ENCODE assay signal across 20 mouse cellular contexts in the genomic region with DNA sequence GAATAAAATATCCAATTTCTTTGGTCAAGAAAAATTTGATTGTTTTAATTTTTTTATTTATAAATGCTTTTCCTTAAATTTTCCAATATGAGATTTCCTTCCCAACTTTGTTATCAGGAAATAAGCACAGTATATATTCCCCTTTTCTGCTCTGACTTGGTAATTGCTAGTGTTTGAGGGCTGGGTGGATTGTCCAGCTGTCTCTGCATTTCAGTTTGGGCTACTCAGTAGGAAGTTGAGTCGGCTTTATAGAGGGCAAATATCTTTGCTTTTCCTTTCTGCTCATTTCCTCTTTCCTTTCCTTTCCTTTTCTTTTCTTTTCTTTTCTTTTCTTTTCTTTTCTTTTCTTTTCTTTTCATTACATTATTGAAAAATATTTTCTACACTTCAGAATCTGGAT.
DNase-seq lines count a peak whose midpoint lies in the region; ATAC-seq and TF ChIP-seq lines count a peak whose summit lies in the region.
"Had no signal": no experiment of that assay in that cellular context is flagged by ENCODE, and none has a peak within 500 bp of the region (broad histone marks: within the 10 kb centered on the region; RNA-seq: fewer than 3 reads in every experiment).

No protein-coding gene starts in this region.

- H3K79me2 ChIP-seq in C2C12 (ENCODE audit: control insufficient read depth, insufficient read depth) (no peaks in the 10 kb centered on the region), myocyte (ENCODE audit: control insufficient read depth, insufficient read depth) (no peaks in the 10 kb centered on the region)

- no peak overlapping the region for H3K27ac ChIP-seq in hindbrain, embryonic 16.5 days (ENCODE audit: low read depth, low read length)
- no peak overlapping the region for H3K27ac ChIP-seq in midbrain, embryonic 10.5 days (replicated peaks)

- H3K9ac ChIP-seq in hindbrain, embryonic 16.5 days (ENCODE audit: low read depth, low read length): no peak overlapping the region

- no peak for ATAC-seq in hindbrain, embryonic 16.5 days
- ATAC-seq: activated CD4-positive, CD25-positive, alpha-beta regulatory T cell, adult 4 months; CD4-positive, CD25-positive, alpha-beta regulatory T cell, adult 4 months; Patski had no signal

- no peaks in the 10 kb centered on the region for H3K36me3 ChIP-seq in C2C12 (ENCODE audit: control insufficient read depth, insufficient read depth)
- no peaks in the 10 kb centered on the region for H3K36me3 ChIP-seq in myocyte (ENCODE audit: control insufficient read depth, insufficient read depth)
- H3K36me3 ChIP-seq in hindbrain, embryonic 16.5 days (ENCODE audit: control insufficient read depth, insufficient read depth, low read length): no peaks in the 10 kb centered on the region
- no peaks in the 10 kb centered on the region for H3K36me3 ChIP-seq in midbrain, embryonic 10.5 days
- H3K36me3 ChIP-seq: G1E had no signal

- H3K4me2 ChIP-seq in myocyte (ENCODE audit: low read depth): no peak overlapping the region
- H3K4me2 ChIP-seq in hindbrain, embryonic 16.5 days (ENCODE audit: low read length): no peak overlapping the region

- H3K4me3 ChIP-seq in C2C12 (ENCODE audit: insufficient read depth, poor library complexity, severe bottlenecking) (no peak overlapping the region), myocyte (no peak overlapping the region)
- H3K4me3 ChIP-seq in hindbrain, embryonic 16.5 days (ENCODE audit: low read length): no peak overlapping the region
- H3K4me3 ChIP-seq in midbrain, embryonic 10.5 days: no peak overlapping the region

- H3ac ChIP-seq in C2C12 (ENCODE audit: control insufficient read depth, insufficient read length, low read depth): no peak overlapping the region
- no peak overlapping the region for H3ac ChIP-seq in myocyte (ENCODE audit: control insufficient read depth, insufficient read length)

- no peaks in the 10 kb centered on the region for H3K9me3 ChIP-seq in hindbrain, embryonic 16.5 days (ENCODE audit: control insufficient read depth, low read length)
- H3K9me3 ChIP-seq in midbrain, embryonic 10.5 days (replicated peaks): no peaks in the 10 kb centered on the region

- no peaks in the 10 kb centered on the region for H3K27me3 ChIP-seq in C2C12 (ENCODE audit: control insufficient read depth, insufficient read depth, insufficient read length)
- H3K27me3 ChIP-seq in myocyte (ENCODE audit: control insufficient read depth, insufficient read depth, insufficient read length): no peaks in the 10 kb centered on the region
- no peaks in the 10 kb centered on the region for H3K27me3 ChIP-seq in hindbrain, embryonic 16.5 days (replicated peaks; ENCODE audit: control insufficient read depth, insufficient read depth, low read length)
- no peaks in the 10 kb centered on the region for H3K27me3 ChIP-seq in midbrain, embryonic 10.5 days (ENCODE audit: low read depth, poor library complexity, severe bottlenecking)
- H3K27me3 ChIP-seq: CH12.LX, Patski had no signal

- no peak for TF ChIP-seq CTCF in C2C12 (IDR thresholded peaks at IDR 0.05; ENCODE audit: control insufficient read depth, insufficient read depth, insufficient read length)

- no peaks in the 10 kb centered on the region for H3K4me1 ChIP-seq in hindbrain, embryonic 16.5 days (ENCODE audit: control insufficient read depth, insufficient read depth, low read depth, low read length)
- peaks cover 5% of the 10 kb centered on the region; the same call in 1 of the 2 replicates for H3K4me1 ChIP-seq in midbrain, embryonic 10.5 days

- WGBS in hindbrain, embryonic 16.5 days: 85% methylated on average over 1 of the region's 1 CpGs
- WGBS in midbrain, embryonic 10.5 days: 85% methylated on average over 1 of the region's 1 CpGs

- TF ChIP-seq POLR2A in myocyte (IDR thresholded peaks at IDR 0.05; ENCODE audit: insufficient read length, low read depth): no peak

- no peaks in the 10 kb centered on the region for H3K79me3 ChIP-seq in C2C12 (ENCODE audit: low read depth)

- no peak for DNase-seq in midbrain, embryonic 10.5 days (ENCODE audit: low spot score)
- DNase-seq: adrenal gland, adult 2 months; adrenal gland, adult 8-10 months; adrenal gland, postnatal 10 days; adrenal gland, postnatal 14 days; adrenal gland, postnatal 25 days; adrenal gland, postnatal 36 days; B cell, adult 2 months; cerebellum, adult 11 months; cerebellum, adult 11-12 months; cerebellum, adult 18-20 months; cerebellum, adult 2 months had no signal

TF ChIP-seq in C2C12, 6 proteins besides CTCF, POLR2A, EP300 and RAD21:
- TF ChIP-seq USF1 (IDR thresholded peaks at IDR 0.05; ENCODE audit: low read depth) (no peak), MYOD1 (IDR thresholded peaks at IDR 0.05; ENCODE audit: control insufficient read depth, insufficient read length, low read depth) (peak; percentile 63), MYOG (IDR thresholded peaks at IDR 0.05; ENCODE audit: control insufficient read depth, extremely low read depth, insufficient read length) (no peak), MAX (IDR thresholded peaks at IDR 0.05) (no peak)

TF ChIP-seq in myocyte, 11 proteins besides CTCF, POLR2A, EP300 and RAD21:
- TF ChIP-seq MYOD1 (IDR thresholded peaks at IDR 0.05; ENCODE audit: control insufficient read depth in 1 of 3, insufficient read length in 2 of 3, low read depth in 2 of 3): peak; percentile 35 to 57 (median 41)
- no peak for TF ChIP-seq SRF (IDR thresholded peaks at IDR 0.05; ENCODE audit: control insufficient read depth, insufficient read length, low read depth)
TF ChIP-seq in myocyte: peak in this region for 1.
